Comparison of ENCODE assay signal across 13 mouse cellular contexts in genomic region chr5:35165459-35165858, GRCm38 (mm10).
"Had no signal": no experiment of that assay in that cellular context is flagged by ENCODE, and none has a peak within 500 bp of the region (broad histone marks: within the 10 kb centered on the region; RNA-seq: fewer than 3 reads in every experiment).

No protein-coding gene starts in this region.

- H3K4me3 ChIP-seq: limb, embryonic 15.5 days; lung, embryonic 15.5 days; midbrain, embryonic 10.5 days; myocyte; neural tube, embryonic 12.5 days; stomach, embryonic 15.5 days had no signal

- H3K27me3 ChIP-seq: limb, embryonic 15.5 days; lung, embryonic 15.5 days; neural tube, embryonic 12.5 days; stomach, embryonic 15.5 days had no signal

- H3K4me2 ChIP-seq: limb, embryonic 15.5 days; lung, embryonic 15.5 days; neural tube, embryonic 12.5 days; stomach, embryonic 15.5 days had no signal

- H3K4me1 ChIP-seq: limb, embryonic 15.5 days; lung, embryonic 15.5 days; neural tube, embryonic 12.5 days; stomach, embryonic 15.5 days had no signal

- H3K27ac ChIP-seq: kidney, postnatal 0 days; limb, embryonic 15.5 days; lung, embryonic 15.5 days; midbrain, embryonic 10.5 days; neural tube, embryonic 12.5 days; stomach, embryonic 15.5 days had no signal

- H3K9me3 ChIP-seq: limb, embryonic 15.5 days; lung, embryonic 15.5 days; midbrain, embryonic 10.5 days; neural tube, embryonic 12.5 days; stomach, embryonic 15.5 days had no signal

- DNase-seq: kidney, adult 11 months; kidney, adult 9 months; kidney, postnatal 36 days; lung, postnatal 14 days; midbrain, embryonic 14.5 days; right cerebral cortex, postnatal 14 days had no signal

- H3K9ac ChIP-seq: limb, embryonic 15.5 days; lung, embryonic 15.5 days; neural tube, embryonic 12.5 days; stomach, embryonic 15.5 days had no signal

- H3K36me3 ChIP-seq: limb, embryonic 15.5 days; lung, embryonic 15.5 days; midbrain, embryonic 10.5 days; neural tube, embryonic 12.5 days; stomach, embryonic 15.5 days had no signal
